Mouse (Mus musculus) heart, postnatal 0 days (tissue): ENCODE measurements around the gene Arhgap44.

Experiments
- CTCF ChIP-seq: IDR thresholded peaks from 2 replicates; pipeline ENCODE4 v1.5.1; 2016; ENCODE audit warnings: antibody characterized with exemption, control low read depth, low read depth
- EP300 ChIP-seq: IDR thresholded peaks from 2 replicates; pipeline ENCODE4 v1.6.1; 2016; ENCODE audit warnings: antibody characterized with exemption, low read depth

DNA sequence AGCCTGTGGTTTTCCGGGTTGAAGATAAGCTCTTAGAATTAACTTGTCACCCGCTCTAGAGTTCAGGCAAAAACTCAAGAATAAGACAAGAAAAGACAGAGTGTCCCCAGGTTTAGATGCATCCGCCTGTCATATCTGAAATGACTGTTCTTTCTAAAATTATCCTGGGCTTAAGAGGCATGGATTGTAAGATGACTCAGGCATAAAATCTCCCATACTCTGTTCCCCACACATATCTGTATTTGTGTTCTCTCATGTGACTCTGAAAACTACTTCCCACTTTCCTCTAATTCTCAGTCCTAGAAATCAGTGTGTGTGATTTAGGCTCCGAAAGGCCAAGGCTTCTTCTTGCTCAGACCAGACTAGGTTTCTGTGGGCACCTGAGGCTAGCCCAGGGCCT is 93.7 kb downstream of the Arhgap44 start:
- TF ChIP-seq CTCF (no peak), EP300 (no peak)
